Mouse (Mus musculus): ENCODE data around the gene Olfr1440. TPM values are rescaled to one million over a fixed set of nuclear protein-coding genes. Genes with fewer than 3 reads are reported as not detected.

Olfr1440 gene
- polyA plus RNA-seq, 1 experiment from 2014 or later, result not detected

DNA sequence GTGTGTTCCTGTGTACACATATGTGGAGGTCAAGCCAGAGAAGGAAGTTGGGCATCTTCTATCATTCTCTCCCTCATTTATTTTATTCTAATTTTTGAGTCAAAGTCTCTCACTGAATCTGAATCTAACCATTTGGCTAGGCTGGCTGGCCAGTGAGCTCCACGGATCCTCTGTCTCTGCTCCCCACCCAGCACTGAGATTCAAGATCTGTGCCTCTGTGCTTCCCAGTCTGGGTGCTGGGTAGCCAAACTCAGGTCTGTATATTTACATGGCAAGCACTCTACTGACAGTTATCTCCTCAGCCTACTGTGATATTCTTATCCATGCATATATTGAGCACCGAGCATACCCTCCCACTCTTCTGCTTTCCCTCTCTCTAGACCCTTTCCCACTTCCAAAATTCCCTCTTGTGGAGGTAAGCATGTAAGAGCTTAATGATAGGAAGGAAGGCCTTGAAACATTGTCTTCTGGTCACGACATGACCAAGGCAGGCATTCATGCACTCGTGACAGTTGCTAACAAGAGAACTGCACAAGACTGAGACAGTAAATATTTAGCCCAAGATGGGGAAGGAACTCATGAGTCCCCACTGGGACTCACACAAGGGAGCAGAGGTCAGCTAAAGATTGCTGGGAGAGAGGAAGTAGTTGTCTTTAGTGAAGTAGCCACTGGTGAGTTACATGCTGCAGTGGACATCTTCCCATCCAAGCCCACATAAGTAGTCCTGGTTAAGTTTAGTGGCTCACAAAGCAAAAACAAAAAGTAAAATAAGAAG is 48.9 kb downstream of the Olfr1440 start:
- Histone ChIP-seq H3K4me1 (no peaks in the 10 kb centered on the region), H3K9me3 (replicated peaks) (no peaks in the 10 kb centered on the region), H3K4me3 (replicated peaks) (no peak overlapping the region), H3K27ac (no peak overlapping the region), H3K36me3 (no peaks in the 10 kb centered on the region), H3K9ac (no peak overlapping the region), H3K4me2 (no peak overlapping the region), H3K27me3 (no peaks in the 10 kb centered on the region)
- WGBS, result 83% methylated on average over 4 of the region's 4 CpGs
- no peak for ATAC-seq (replicated peaks; ENCODE audit: low FRiP score)

DNA sequence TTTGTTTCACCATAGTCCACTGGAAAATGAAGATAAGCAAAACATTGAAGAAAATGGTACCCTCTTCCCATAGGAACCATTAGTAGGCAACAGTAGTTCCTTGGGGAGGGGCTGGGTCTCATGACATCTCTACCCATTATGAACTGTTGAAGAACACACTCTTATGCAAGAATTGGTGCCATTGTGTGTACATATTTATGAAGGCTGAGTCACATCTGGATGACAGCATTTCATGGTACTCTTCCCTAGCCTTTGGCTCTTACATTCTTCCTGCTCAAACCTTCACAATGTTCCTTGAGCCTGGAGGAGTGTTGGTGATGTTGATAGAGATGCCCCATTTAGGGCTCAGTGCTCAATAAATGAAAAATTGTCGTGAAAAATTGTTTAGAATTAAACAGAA is 52.5 kb downstream of the Olfr1440 start:
- no peak overlapping the region for H3K9ac ChIP-seq
- 51% methylated on average over 1 of the region's 1 CpGs for WGBS
- no peak overlapping the region for H3K27ac ChIP-seq
- no peaks in the 10 kb centered on the region for H3K4me1 ChIP-seq
- no peaks in the 10 kb centered on the region for H3K27me3 ChIP-seq
- no peak for ATAC-seq (replicated peaks; ENCODE audit: low FRiP score)
- H3K36me3 ChIP-seq, result no peaks in the 10 kb centered on the region
- H3K4me2 ChIP-seq, result no peak overlapping the region
- no peak overlapping the region for H3K4me3 ChIP-seq (replicated peaks)
- H3K9me3 ChIP-seq (replicated peaks), result no peaks in the 10 kb centered on the region

DNA sequence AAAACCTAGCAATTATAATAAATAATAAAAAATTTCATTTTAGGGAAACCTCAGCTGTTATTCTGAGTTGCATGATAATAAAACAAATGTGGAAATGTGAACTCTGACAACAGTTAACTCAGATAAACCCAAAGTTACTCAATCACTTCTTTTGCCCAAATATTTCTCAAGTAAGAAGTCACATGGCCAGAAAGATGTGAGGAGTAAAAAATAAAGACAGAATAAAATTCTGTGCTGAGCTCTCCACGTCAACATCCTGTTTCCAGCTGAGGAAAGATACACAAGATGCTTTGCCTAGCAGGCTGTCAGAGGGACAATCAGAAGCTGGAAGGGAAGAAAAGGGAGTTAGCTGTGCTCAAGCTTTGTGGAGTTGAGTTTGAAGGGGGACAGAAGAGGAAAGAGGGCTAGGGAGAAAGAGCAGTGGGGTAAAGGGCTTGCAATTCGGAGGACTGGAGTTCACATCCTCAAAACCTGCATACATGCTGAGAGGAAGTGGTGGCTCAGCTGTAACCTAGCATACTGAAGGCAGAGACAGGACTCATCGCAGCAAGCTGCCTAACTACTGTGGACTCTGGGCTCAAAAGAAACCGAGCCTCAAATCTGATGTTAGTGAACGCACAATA is 53.1 kb downstream of the Olfr1440 start:
- WGBS, result 73% methylated on average over 5 of the region's 5 CpGs
- Histone ChIP-seq H3K4me3 (replicated peaks) (no peak overlapping the region), H3K27me3 (no peaks in the 10 kb centered on the region), H3K27ac (no peak overlapping the region), H3K9ac (no peak overlapping the region), H3K9me3 (replicated peaks) (no peaks in the 10 kb centered on the region), H3K4me2 (no peak overlapping the region), H3K4me1 (no peaks in the 10 kb centered on the region), H3K36me3 (no peaks in the 10 kb centered on the region)
- no peak for ATAC-seq (replicated peaks; ENCODE audit: low FRiP score)

- H3K36me3 ChIP-seq, result no peaks in the 10 kb centered on the region
- no peak overlapping the region for H3K4me3 ChIP-seq (replicated peaks)
- no peak overlapping the region for H3K9ac ChIP-seq
- H3K9me3 ChIP-seq (replicated peaks), result no peaks in the 10 kb centered on the region
- H3K4me1 ChIP-seq, result no peaks in the 10 kb centered on the region
- no peak for ATAC-seq (replicated peaks; ENCODE audit: low FRiP score)
- WGBS, result 82% methylated on average over 4 of the region's 4 CpGs
- no peak overlapping the region for H3K4me2 ChIP-seq
- no peak overlapping the region for H3K27ac ChIP-seq
- H3K27me3 ChIP-seq, result no peaks in the 10 kb centered on the region
Measured at GRCm38 (mm10) chr19:12442560-12442959, 55.5 kb downstream of the Olfr1440 start.

GRCm38 (mm10) chr19:12445014-12445413 is 57.9 kb downstream of the Olfr1440 start:
- no peaks in the 10 kb centered on the region for H3K4me1 ChIP-seq
- 82% methylated on average over 3 of the region's 3 CpGs for WGBS

More at GRCm38 (mm10) chr19:12445014-12445413, 57.9 kb downstream of the Olfr1440 start:
- no peak for ATAC-seq (replicated peaks; ENCODE audit: low FRiP score)
- H3K9ac ChIP-seq, result no peak overlapping the region
- no peak overlapping the region for H3K4me2 ChIP-seq
- no peaks in the 10 kb centered on the region for H3K36me3 ChIP-seq
- no peak overlapping the region for H3K27ac ChIP-seq
- H3K4me3 ChIP-seq (replicated peaks), result no peak overlapping the region
- no peaks in the 10 kb centered on the region for H3K9me3 ChIP-seq (replicated peaks)
- no peaks in the 10 kb centered on the region for H3K27me3 ChIP-seq

Other genes with a start within 250 kb of the Olfr1440 start
- gene Olfr1555-ps1, start 217.2 kb upstream of the Olfr1440 start, polyA plus RNA-seq (2015; fragmentation: Nextera tagmentation; extraction: Ambion mirVana), result not detected in 2 replicates
- gene Olfr1431, start 186.6 kb upstream of the Olfr1440 start, polyA plus RNA-seq (2015; fragmentation: Nextera tagmentation; extraction: Ambion mirVana), result not detected in 2 replicates
- gene Olfr1432, start 154.7 kb upstream of the Olfr1440 start, polyA plus RNA-seq (2015; fragmentation: Nextera tagmentation; extraction: Ambion mirVana), result not detected in 2 replicates
- gene Olfr262, start 145.6 kb upstream of the Olfr1440 start, polyA plus RNA-seq (2015; fragmentation: Nextera tagmentation; extraction: Ambion mirVana), result not detected in 2 replicates
- gene Olfr235, start 126.2 kb upstream of the Olfr1440 start, polyA plus RNA-seq (2015; fragmentation: Nextera tagmentation; extraction: Ambion mirVana), result not detected in 2 replicates
- not detected in 2 replicates for gene Olfr1434, start 107.4 kb upstream of the Olfr1440 start, polyA plus RNA-seq (2015; fragmentation: Nextera tagmentation; extraction: Ambion mirVana)
- not detected in 2 replicates for gene Olfr1436, start 88.1 kb upstream of the Olfr1440 start, polyA plus RNA-seq (2015; fragmentation: Nextera tagmentation; extraction: Ambion mirVana)
- not detected in 2 replicates for gene Olfr1437, start 62.2 kb upstream of the Olfr1440 start, polyA plus RNA-seq (2015; fragmentation: Nextera tagmentation; extraction: Ambion mirVana)
- not detected in 2 replicates for gene Olfr1438-ps1, start 51.4 kb upstream of the Olfr1440 start, polyA plus RNA-seq (2015; fragmentation: Nextera tagmentation; extraction: Ambion mirVana)
- not detected in 2 replicates for gene Olfr1441, start 30.2 kb downstream of the Olfr1440 start, polyA plus RNA-seq (2015; fragmentation: Nextera tagmentation; extraction: Ambion mirVana)
- not detected in 2 replicates for gene Pfpl, start 40.6 kb downstream of the Olfr1440 start, polyA plus RNA-seq (2015; fragmentation: Nextera tagmentation; extraction: Ambion mirVana)
- gene Mpeg1, start 73.5 kb downstream of the Olfr1440 start, polyA plus RNA-seq (2015; fragmentation: Nextera tagmentation; extraction: Ambion mirVana), result 0.57 and 0.62 TPM in 2 replicates
- 6.2 and 6.7 TPM in 2 replicates for gene Dtx4, start 114.2 kb downstream of the Olfr1440 start, polyA plus RNA-seq (2015; fragmentation: Nextera tagmentation; extraction: Ambion mirVana)
- gene Fam111a, start 158.5 kb downstream of the Olfr1440 start, polyA plus RNA-seq (2015; fragmentation: Nextera tagmentation; extraction: Ambion mirVana), result 25.3 and 26.3 TPM in 2 replicates
- 0.23 and 0.27 TPM in 2 replicates for gene Gm4952, start 212.7 kb downstream of the Olfr1440 start, polyA plus RNA-seq (2015; fragmentation: Nextera tagmentation; extraction: Ambion mirVana)
- 11.5 and 12.6 TPM in 2 replicates for gene Glyat, start 246.0 kb downstream of the Olfr1440 start, polyA plus RNA-seq (2015; fragmentation: Nextera tagmentation; extraction: Ambion mirVana)

Data from kidney, embryonic 15.5 days (tissue).